Mouse (Mus musculus): Measurements from ENCODE around the gene Tmc6. TPM values are rescaled to one million over a fixed set of nuclear protein-coding genes. Genes with fewer than 3 reads are reported as not detected.
"Not testable (repeated sequence)": the region's sequence is repeated elsewhere in the genome, so short reads cannot be mapped to it uniquely, and the experiment has no call there.

Tmc6 gene
- polyA plus RNA-seq, 1 experiment = 606 TPM

DNA sequence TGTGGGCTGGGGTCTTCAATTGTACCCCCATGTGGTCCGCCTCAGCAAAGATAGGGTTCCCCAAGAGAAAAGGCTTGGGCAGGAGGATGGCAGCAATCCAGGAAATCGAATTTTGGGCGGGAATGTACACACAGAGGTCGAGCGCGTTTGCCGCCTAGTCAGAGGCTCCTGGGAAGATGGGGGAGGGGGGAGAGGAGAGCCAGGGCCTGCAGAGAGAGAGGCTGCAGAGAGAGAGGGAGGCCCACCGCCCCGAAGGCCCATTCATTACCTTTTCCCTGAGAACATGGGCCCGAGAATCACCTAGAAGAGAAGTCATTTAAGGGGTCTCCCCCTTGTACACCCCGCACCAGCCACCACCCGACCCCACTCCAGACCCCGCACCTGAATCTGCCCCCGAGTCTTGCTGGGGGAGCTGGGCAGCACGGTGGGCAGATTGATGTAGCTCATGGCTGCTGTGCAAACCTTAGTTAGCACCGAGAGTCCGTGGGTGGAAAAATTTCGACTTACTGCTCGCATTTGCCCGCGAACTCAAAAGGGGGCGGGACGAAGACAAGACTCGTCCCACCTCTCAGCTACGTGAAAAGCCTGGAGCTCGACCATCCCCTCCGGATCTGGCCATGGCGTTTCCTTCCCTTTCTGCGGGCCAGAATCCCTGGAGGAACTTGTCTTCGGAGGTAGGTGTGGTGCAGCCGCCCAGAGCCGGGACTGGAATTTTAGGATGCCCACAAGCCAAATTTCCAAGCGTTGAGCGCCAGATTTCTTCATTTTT lies 43.5 kb upstream of the Tmc6 start, which contains the start of the genes Afmid and Tk1:
TSS of gene Afmid (plus strand) at position 592 of the 769 bp plus-strand sequence.
TSS of gene Tk1 (minus strand) at position 760 of the 769 bp plus-strand sequence.
- Histone ChIP-seq H3K4me3 (ENCODE audit: insufficient read depth, low read depth, low read length) (peak within 1 kb of the TSS; percentile 12), H3K27ac (ENCODE audit: insufficient read depth, low read depth, low read length) (no peak within 1 kb of the TSS)
- WGBS = 2% methylated on average over 34 of the region's 34 CpGs

DNA sequence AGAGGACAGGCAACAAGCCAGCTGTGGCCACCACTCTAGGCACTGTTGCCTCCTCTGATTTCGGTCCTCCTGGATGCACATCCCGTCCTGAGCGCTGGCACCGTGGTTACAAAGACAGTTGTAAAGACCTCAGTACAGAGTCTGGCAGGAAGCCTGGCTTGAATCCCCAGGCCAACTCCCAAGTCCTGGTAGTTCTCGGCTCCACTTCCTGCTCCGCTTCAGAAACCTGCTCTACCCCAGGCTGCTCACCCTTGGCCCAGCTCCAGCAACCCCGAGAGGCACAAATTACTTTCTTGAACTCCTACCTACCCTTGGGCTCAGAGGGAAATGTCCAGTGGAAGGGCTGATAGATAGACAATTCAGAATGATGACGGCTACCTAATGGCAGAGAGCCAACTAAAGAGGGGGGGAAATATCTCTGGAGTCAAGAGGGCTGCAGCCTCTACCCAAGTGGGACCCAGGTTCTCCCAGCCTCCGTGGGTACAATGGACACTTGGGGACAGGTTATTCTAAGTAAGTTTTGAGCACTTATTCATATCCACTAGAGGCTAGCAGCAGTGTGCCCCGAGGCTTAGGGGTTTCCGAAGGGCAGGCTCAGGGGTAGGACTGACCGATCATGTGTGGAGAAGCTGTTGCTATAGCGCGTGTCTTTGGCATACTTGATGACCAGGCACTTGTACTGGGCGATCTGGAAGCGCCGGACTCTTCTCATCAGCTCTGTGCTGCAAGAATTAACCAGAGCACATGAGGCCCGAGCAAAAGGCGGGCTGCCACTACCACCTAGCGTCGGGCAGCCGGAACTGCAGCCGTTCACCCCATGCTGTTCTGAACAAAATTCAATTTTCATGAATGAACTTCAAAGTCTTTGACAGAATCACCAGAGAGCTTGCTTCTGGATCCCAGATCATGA lies 42.3 kb upstream of the Tmc6 start:
- WGBS = 9% methylated on average over 23 of the region's 23 CpGs
- Histone ChIP-seq H3K4me1 (ENCODE audit: control insufficient read depth, insufficient read depth, low read length) (peaks cover 16% of the 10 kb centered on the region), H3K4me3 (ENCODE audit: insufficient read depth, low read depth, low read length) (no peak overlapping the region), H3K27ac (ENCODE audit: insufficient read depth, low read depth, low read length) (no peak overlapping the region)
- TF ChIP-seq POLR2A (IDR thresholded peaks at IDR 0.05; ENCODE audit: insufficient read depth, low read depth, low read length) = no peak
- peak; percentile 95 for TF ChIP-seq CTCF (IDR thresholded peaks at IDR 0.05; ENCODE audit: insufficient read depth, low read depth, low read length)

More for the DNA sequence above, 43.5 kb upstream of the Tmc6 start, which contains the start of the genes Afmid and Tk1:
- peaks cover 15% of the 10 kb centered on the region for H3K4me1 ChIP-seq (ENCODE audit: control insufficient read depth, insufficient read depth, low read length)
- no peak for TF ChIP-seq CTCF (IDR thresholded peaks at IDR 0.05; ENCODE audit: insufficient read depth, low read depth, low read length)
- TF ChIP-seq POLR2A (IDR thresholded peaks at IDR 0.05; ENCODE audit: insufficient read depth, low read depth, low read length) = no peak

DNA sequence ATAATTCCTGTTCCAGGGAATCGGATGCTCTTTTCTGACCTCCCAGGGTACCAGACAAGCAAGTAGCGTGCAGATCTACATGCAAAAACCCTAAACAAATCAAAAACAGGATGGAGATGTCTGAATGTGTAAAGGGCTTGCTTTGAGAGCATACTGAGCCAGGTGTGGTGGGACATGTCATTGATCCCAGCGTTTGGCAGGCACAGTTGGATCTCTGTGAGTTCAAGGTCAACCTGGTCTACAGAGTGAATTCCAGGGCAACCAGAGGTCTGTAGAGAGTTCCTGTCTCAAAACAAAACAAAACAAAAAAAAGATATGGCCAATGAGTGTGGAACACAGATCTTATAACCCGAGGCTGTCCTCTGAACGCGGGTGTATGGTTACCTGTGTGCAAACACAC lies 41.4 kb upstream of the Tmc6 start:
- 92% methylated on average over 6 of the region's 6 CpGs for WGBS
- Histone ChIP-seq H3K4me3 (ENCODE audit: insufficient read depth, low read depth, low read length) (no peak overlapping the region), H3K27ac (ENCODE audit: insufficient read depth, low read depth, low read length) (no peak overlapping the region), H3K4me1 (ENCODE audit: control insufficient read depth, insufficient read depth, low read length) (peaks cover 14% of the 10 kb centered on the region)
- TF ChIP-seq POLR2A (IDR thresholded peaks at IDR 0.05; ENCODE audit: insufficient read depth, low read depth, low read length) (no peak), CTCF (IDR thresholded peaks at IDR 0.05; ENCODE audit: insufficient read depth, low read depth, low read length) (no peak)

DNA sequence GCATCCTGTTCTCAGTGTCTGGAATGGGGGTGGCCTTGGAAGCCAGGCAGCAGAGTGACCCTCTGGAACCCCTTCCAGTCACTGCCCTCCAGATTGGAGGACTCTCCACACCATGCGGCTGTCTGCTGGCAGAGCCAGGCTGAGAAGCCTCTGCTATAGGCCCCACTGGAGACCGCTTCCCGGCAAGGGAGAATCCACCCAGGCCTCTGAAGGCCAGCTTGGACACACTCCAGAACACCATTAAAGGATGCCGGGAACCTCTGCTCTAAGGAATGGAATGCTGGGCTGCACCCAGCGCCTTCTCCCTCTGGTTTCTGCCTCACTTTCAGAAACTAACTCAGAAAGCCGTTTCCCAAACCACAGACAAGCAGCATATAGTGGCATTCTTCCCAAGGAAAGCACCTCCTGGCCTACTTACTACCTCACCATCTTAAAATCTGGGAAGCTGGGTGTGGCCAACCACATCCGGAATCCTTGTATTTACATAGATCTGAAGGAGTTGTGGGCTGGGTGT lies 40.8 kb upstream of the Tmc6 start:
- no peak overlapping the region for H3K27ac ChIP-seq (ENCODE audit: insufficient read depth, low read depth, low read length)
- TF ChIP-seq POLR2A (IDR thresholded peaks at IDR 0.05; ENCODE audit: insufficient read depth, low read depth, low read length) (no peak), CTCF (IDR thresholded peaks at IDR 0.05; ENCODE audit: insufficient read depth, low read depth, low read length) (no peak)
- peaks cover 14% of the 10 kb centered on the region for H3K4me1 ChIP-seq (ENCODE audit: control insufficient read depth, insufficient read depth, low read length)
- 79% methylated on average over 7 of the region's 7 CpGs for WGBS
- H3K4me3 ChIP-seq (ENCODE audit: insufficient read depth, low read depth, low read length) = no peak overlapping the region

DNA sequence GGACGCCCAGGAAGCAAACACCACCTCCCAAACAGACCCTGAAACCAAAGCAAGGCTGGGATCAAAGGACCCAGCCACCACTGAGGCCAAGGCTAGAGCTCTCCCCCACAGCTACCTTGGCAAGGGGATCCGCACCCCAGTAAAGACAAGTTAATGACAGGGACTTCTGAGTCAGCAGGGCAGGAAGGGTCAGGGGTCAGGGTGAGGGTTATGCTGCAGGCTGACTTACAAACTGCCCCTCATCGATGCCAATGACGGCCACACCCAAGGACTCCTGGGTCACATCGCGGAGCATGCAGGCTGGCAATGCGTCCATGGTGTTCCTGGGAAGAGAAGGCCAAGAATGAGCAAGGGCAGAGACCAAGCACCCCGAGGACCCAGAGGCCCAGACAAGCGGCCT lies 39.9 kb upstream of the Tmc6 start:
- Histone ChIP-seq H3K27ac (ENCODE audit: insufficient read depth, low read depth, low read length) (no peak overlapping the region), H3K4me3 (ENCODE audit: insufficient read depth, low read depth, low read length) (no peak overlapping the region), H3K4me1 (ENCODE audit: control insufficient read depth, insufficient read depth, low read length) (peaks cover 14% of the 10 kb centered on the region)
- WGBS = 95% methylated on average over 9 of the region's 9 CpGs
- TF ChIP-seq CTCF (IDR thresholded peaks at IDR 0.05; ENCODE audit: insufficient read depth, low read depth, low read length) (no peak), POLR2A (IDR thresholded peaks at IDR 0.05; ENCODE audit: insufficient read depth, low read depth, low read length) (no peak)

DNA sequence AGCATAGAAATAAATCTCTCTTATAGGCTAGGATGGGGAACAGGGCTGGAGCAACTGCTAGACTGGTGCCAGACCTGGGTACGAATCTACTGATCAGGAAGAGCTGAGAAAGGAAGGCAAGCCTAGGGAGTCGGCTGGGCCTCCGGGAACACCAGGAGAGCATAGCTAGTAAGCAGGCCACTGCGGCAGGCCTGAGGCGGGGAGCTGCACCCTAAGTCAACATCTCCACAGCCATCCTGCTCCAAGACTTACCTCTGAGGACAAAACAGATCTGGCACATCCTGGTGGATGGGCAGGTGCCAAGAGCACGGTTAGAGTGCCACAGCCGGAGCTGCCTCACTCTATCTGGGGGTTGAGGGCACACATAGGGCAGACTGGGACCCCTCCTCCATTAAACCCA lies 38.2 kb upstream of the Tmc6 start:
- no peak for TF ChIP-seq POLR2A (IDR thresholded peaks at IDR 0.05; ENCODE audit: insufficient read depth, low read depth, low read length)
- no peak for TF ChIP-seq CTCF (IDR thresholded peaks at IDR 0.05; ENCODE audit: insufficient read depth, low read depth, low read length)
- no peak overlapping the region for H3K27ac ChIP-seq (ENCODE audit: insufficient read depth, low read depth, low read length)
- H3K4me3 ChIP-seq (ENCODE audit: insufficient read depth, low read depth, low read length) = no peak overlapping the region
- WGBS = 96% methylated on average over 7 of the region's 7 CpGs
- H3K4me1 ChIP-seq (ENCODE audit: control insufficient read depth, insufficient read depth, low read length) = peaks cover 7% of the 10 kb centered on the region

DNA sequence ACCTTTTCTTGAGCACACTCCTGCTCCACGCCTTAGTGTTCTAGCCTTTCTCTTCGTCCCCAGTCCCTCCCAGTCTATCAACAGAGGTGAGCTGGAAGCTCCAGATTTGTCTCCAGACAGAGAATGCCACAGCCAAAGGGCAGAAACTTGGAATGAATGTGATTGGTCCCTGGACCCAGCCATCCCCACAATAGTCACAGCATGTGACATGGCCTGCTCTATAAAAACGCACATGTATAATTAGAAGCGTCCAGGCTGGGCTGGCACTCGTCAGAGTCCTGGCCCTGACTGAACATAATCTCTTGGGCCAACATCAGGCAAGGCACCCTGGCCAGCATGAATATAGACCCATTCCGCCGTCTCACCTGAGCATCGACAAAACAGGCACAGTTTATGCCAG lies 37.1 kb upstream of the Tmc6 start:
- Histone ChIP-seq H3K27ac (ENCODE audit: insufficient read depth, low read depth, low read length) (no peak overlapping the region), H3K4me3 (ENCODE audit: insufficient read depth, low read depth, low read length) (no peak overlapping the region), H3K4me1 (ENCODE audit: control insufficient read depth, insufficient read depth, low read length) (peaks cover 4% of the 10 kb centered on the region)
- WGBS = 63% methylated on average over 8 of the region's 8 CpGs
- TF ChIP-seq CTCF (IDR thresholded peaks at IDR 0.05; ENCODE audit: insufficient read depth, low read depth, low read length) (no peak), POLR2A (IDR thresholded peaks at IDR 0.05; ENCODE audit: insufficient read depth, low read depth, low read length) (no peak)

DNA sequence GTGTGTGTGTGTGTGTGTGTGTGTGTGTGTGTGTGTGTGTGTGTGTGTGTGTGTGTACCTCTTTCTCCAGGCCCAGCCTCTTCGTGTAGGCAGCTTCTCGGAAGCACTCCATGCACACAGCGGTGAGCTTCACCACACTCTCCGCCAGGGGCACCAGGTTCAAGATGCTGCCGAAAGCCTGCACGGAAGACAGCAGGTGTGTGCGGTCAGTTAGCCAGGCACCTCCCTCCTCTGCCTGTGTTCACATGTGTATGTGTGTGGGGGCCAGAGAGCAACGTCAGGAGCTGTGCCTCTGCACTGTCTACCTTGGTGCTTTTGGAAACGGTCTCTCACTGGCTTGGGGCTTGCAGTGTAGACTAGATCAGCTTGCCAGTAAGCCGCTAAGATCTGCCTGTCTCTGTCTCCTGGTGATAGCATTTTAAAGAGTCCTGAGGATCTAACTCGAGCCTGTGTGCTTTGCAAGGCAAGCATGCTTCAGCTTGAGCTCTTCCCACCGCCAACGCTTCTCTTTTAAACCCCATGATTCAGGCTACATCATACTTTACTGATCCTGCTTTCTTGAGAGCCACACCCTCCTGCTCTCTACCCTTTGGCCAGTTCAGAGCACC lies 34.5 kb upstream of the Tmc6 start:
- WGBS = 93% methylated on average over 13 of the region's 13 CpGs
- peaks cover 4% of the 10 kb centered on the region for H3K4me1 ChIP-seq (ENCODE audit: control insufficient read depth, insufficient read depth, low read length)
- H3K27ac ChIP-seq (ENCODE audit: insufficient read depth, low read depth, low read length) = no peak overlapping the region
- H3K4me3 ChIP-seq (ENCODE audit: insufficient read depth, low read depth, low read length) = no peak overlapping the region
- no peak for TF ChIP-seq CTCF (IDR thresholded peaks at IDR 0.05; ENCODE audit: insufficient read depth, low read depth, low read length)
- TF ChIP-seq POLR2A (IDR thresholded peaks at IDR 0.05; ENCODE audit: insufficient read depth, low read depth, low read length) = no peak

DNA sequence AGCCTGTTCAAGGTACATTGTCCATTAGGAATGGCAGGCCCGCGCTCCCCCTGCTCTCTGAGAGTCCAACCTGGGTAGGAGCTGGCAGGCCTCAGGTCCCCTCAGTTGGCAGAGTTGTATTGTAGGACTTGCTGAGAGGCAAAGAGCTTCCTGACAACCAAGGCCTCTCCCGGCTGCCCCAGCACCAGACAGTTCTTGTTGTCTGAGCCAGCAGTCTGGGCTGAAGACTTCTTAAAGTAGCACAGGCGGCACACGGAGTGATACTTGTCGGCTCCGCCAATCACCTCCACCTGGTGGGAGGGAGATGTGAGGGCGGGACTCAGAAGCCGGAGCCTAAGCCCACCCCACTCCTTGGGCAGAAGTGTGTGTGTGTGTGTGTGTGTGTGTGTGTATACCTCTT lies 33.9 kb upstream of the Tmc6 start:
- H3K4me3 ChIP-seq (ENCODE audit: insufficient read depth, low read depth, low read length); H3K4me1 ChIP-seq (ENCODE audit: control insufficient read depth, insufficient read depth, low read length); H3K27ac ChIP-seq (ENCODE audit: insufficient read depth, low read depth, low read length): not testable (repeated sequence)
- 89% methylated on average over 9 of the region's 9 CpGs for WGBS

Measured in olfactory bulb, adult 2 months (tissue).